Mouse (Mus musculus): ENCODE measurements around the gene Slc30a7.

DNA sequence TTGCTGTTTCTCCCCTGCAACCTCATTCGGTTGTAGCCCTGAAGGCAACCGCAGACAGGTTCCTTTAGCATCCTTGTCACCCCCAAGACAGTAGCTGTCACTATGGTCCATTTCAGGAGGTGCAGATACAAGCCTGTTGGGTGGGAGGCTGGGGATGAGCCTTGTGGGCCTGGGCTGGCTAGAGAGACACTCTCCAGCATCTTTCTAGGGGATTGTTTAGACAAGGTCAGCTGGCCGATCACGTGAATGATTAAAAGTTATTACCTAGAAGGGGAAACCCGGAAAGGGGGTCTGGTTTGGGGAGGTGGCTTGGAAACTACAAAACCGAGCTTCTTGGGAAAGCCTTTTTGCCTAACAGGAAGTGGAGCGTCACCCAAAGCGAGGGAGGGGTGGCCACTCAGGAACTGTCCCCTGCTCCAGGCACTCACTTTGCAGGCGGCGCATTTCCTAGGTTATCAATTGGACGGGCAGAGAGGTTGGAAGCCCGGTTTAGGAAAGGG lies 785 bp upstream of the Slc30a7 start:
- no peak for TF ChIP-seq CTCF (IDR thresholded peaks at IDR 0.05; ENCODE audit: extremely low read depth, insufficient read depth, low read length)
- peak; percentile 52; the same call in 1 of the 2 replicates for TF ChIP-seq POLR2A (IDR thresholded peaks at IDR 0.05; ENCODE audit: extremely low read depth, insufficient read depth, low read length)

All from cortical plate, adult 2 months (tissue).